Mouse (Mus musculus) megakaryocyte, embryonic 14.5 days (primary cell): ENCODE results near the gene Tmsb15b2. TPM values are rescaled to one million over a fixed set of nuclear protein-coding genes. Genes with fewer than 3 reads are reported as not detected.
A peak's percentile ranks its signal among the peaks of the same experiment; 100 is the strongest.
"Not testable (repeated sequence)": the region's sequence is repeated elsewhere in the genome, so short reads cannot be mapped to it uniquely, and the experiment has no call there.

ENCODE experiments used
- H3K27me3 ChIP-seq: replicated peaks from 2 replicates; pipeline ENCODE3; 2012; ENCODE audit warnings: inconsistent platforms
- H3K36me3 ChIP-seq: replicated peaks from 2 replicates; pipeline ENCODE3; 2012; ENCODE audit warnings: low read length, inconsistent platforms, mixed read lengths
- H3K4me1 ChIP-seq: 2 replicates; pipeline ENCODE4 v1.6.1; 2012; ENCODE audit warnings: inconsistent platforms
- H3K4me3 ChIP-seq: replicated peaks from 2 replicates; pipeline ENCODE3; 2012; ENCODE audit warnings: moderate library complexity, mild to moderate bottlenecking, inconsistent platforms
- H3K9me3 ChIP-seq: 2 replicates; pipeline ENCODE4 v1.6.1; 2012; ENCODE audit warnings: inconsistent platforms
- FLI1 ChIP-seq: IDR thresholded peaks from 2 replicates; pipeline ENCODE4 v1.6.1; 2012; ENCODE audit warnings: low read length, inconsistent platforms, mixed read lengths
- GATA1 ChIP-seq: IDR thresholded peaks from 3 replicates; pipeline ENCODE4 v1.6.1; 2012; ENCODE audit warnings: mixed read lengths, low read length, inconsistent platforms, borderline replicate concordance
- polyA plus RNA-seq: library from polyadenylated mRNA; stranded (reverse); fragments of >175 nt; gene quantifications from 2 replicates; pipeline ENCODE4 v1.2.3, GENCODE M21; 2012; ENCODE audit warnings: low replicate concordance; ENCODE audit not compliant: insufficient read depth

The Tmsb15b2 gene
- polyA plus RNA-seq, 1 experiment = not detected

- Histone ChIP-seq H3K9me3 (no peaks in the 10 kb centered on the region), H3K4me3 (no peak overlapping the region), H3K27me3 (peaks cover 7% of the 10 kb centered on the region), H3K36me3 (no peaks in the 10 kb centered on the region), H3K4me1 (no peaks in the 10 kb centered on the region)
- TF ChIP-seq GATA1 (no peak), FLI1 (no peak)
These were observed 3.3 kb upstream of the Tmsb15b2 start for GRCm38 (mm10) chrX:136978616-136979015.

- peaks cover 3% of the 10 kb centered on the region for H3K27me3 ChIP-seq
- no peaks in the 10 kb centered on the region for H3K9me3 ChIP-seq
- peak within 1 kb of the TSS; percentile 67 for H3K4me3 ChIP-seq
- TF ChIP-seq GATA1 (no peak), FLI1 (no peak)
- H3K4me1 ChIP-seq = no peaks in the 10 kb centered on the region
- H3K36me3 ChIP-seq = no peaks in the 10 kb centered on the region
These were observed 1.3 kb upstream of the Tmsb15b2 start, which contains the start of the genes Tmsb15l and Tmsb15b1 for GRCm38 (mm10) chrX:136976424-136977084. Gene Tmsb15l, minus strand, starts transcription at chrX:136976869. Gene Tmsb15b1, minus strand, starts transcription at chrX:136976874.

- H3K4me3 ChIP-seq = no peak overlapping the region
- TF ChIP-seq GATA1 (no peak), FLI1 (no peak)
- H3K4me1 ChIP-seq = no peaks in the 10 kb centered on the region
- no peaks in the 10 kb centered on the region for H3K27me3 ChIP-seq
- H3K9me3 ChIP-seq = peaks cover 13% of the 10 kb centered on the region
- no peaks in the 10 kb centered on the region for H3K36me3 ChIP-seq
These were observed 15.6 kb downstream of the Tmsb15b2 start for GRCm38 (mm10) chrX:136959688-136960087.

GRCm38 (mm10) chrX:136958300-136958699 is 17.0 kb downstream of the Tmsb15b2 start:
- not testable (repeated sequence) for H3K27me3 ChIP-seq, H3K4me1 ChIP-seq

GRCm38 (mm10) chrX:136957583-136958279 is 17.6 kb downstream of the Tmsb15b2 start:
- H3K4me1 ChIP-seq, H3K9me3 ChIP-seq, H3K4me3 ChIP-seq, H3K27me3 ChIP-seq, H3K36me3 ChIP-seq: not testable (repeated sequence)

More at GRCm38 (mm10) chrX:136958300-136958699, 17.0 kb downstream of the Tmsb15b2 start:
- H3K4me3 ChIP-seq, H3K9me3 ChIP-seq, H3K36me3 ChIP-seq: not testable (repeated sequence)

- H3K36me3 ChIP-seq = no peaks in the 10 kb centered on the region
- no peaks in the 10 kb centered on the region for H3K9me3 ChIP-seq
- H3K27me3 ChIP-seq = peaks cover 4% of the 10 kb centered on the region
- H3K4me3 ChIP-seq = no peak overlapping the region
- no peaks in the 10 kb centered on the region for H3K4me1 ChIP-seq
- TF ChIP-seq GATA1 (no peak), FLI1 (no peak)
These were observed 37.3 kb downstream of the Tmsb15b2 start for GRCm38 (mm10) chrX:136937985-136938384.

GRCm38 (mm10) chrX:136927031-136927430 is 48.3 kb downstream of the Tmsb15b2 start, which contains the start of gene H2bfm:
Gene H2bfm, plus strand, starts transcription at chrX:136927325.
- no peaks in the 10 kb centered on the region for H3K4me1 ChIP-seq
- no peak within 1 kb of the TSS for H3K4me3 ChIP-seq
- H3K27me3 ChIP-seq = no peaks in the 10 kb centered on the region
- H3K36me3 ChIP-seq = no peaks in the 10 kb centered on the region
- H3K9me3 ChIP-seq = peaks cover 16% of the 10 kb centered on the region
- TF ChIP-seq FLI1 (no peak), GATA1 (no peak)

- no peaks in the 10 kb centered on the region for H3K36me3 ChIP-seq
- H3K27me3 ChIP-seq = no peaks in the 10 kb centered on the region
- peaks cover 16% of the 10 kb centered on the region for H3K9me3 ChIP-seq
- H3K4me3 ChIP-seq = no peak overlapping the region
- no peaks in the 10 kb centered on the region for H3K4me1 ChIP-seq
- TF ChIP-seq GATA1 (no peak), FLI1 (no peak)
These were observed 49.4 kb downstream of the Tmsb15b2 start for GRCm38 (mm10) chrX:136925863-136926262.

Other genes with a start within 250 kb of the Tmsb15b2 start
- 77.8 and 360 TPM in 2 replicates for gene Morf4l2, start 231.8 kb downstream of the Tmsb15b2 start, polyA plus RNA-seq
- gene Glra4, start 195.4 kb downstream of the Tmsb15b2 start, polyA plus RNA-seq = not detected in 2 replicates
- 0.29 TPM in 1 of 2 replicates, not detected in the other for gene Plp1, start 152.8 kb downstream of the Tmsb15b2 start, polyA plus RNA-seq
- gene Rab9b, start 106.7 kb downstream of the Tmsb15b2 start, polyA plus RNA-seq = not detected in 2 replicates
- not detected in 2 replicates for gene H2bfm, start 48.2 kb downstream of the Tmsb15b2 start, polyA plus RNA-seq
- gene Tmsb15l, start 1.4 kb upstream of the Tmsb15b2 start, polyA plus RNA-seq = not detected in 2 replicates
- gene Tmsb15b1, start 1.4 kb upstream of the Tmsb15b2 start, polyA plus RNA-seq = not detected in 2 replicates
- 1.2 TPM in 1 of 2 replicates, not detected in the other for gene Zcchc18, start 17.7 kb upstream of the Tmsb15b2 start, polyA plus RNA-seq
- 0.08 TPM in 1 of 2 replicates, not detected in the other for gene Slc25a53, start 62.8 kb upstream of the Tmsb15b2 start, polyA plus RNA-seq
- gene Fam199x, start 74.1 kb upstream of the Tmsb15b2 start, polyA plus RNA-seq = 0.18 TPM in 1 of 2 replicates, not detected in the other
- gene Esx1, start 146.6 kb upstream of the Tmsb15b2 start, polyA plus RNA-seq = 0.36 TPM in 1 of 2 replicates, not detected in the other